Mouse (Mus musculus): ENCODE data around the gene Thra.

- TF ChIP-seq GATA1 (IDR thresholded peaks at IDR 0.05; ENCODE audit: borderline replicate concordance, low read length) (no peak), CTCF (IDR thresholded peaks at IDR 0.05; ENCODE audit: low read depth, low read length) (no peak)
Measured at GRCm38 (mm10) chr11:98766346-98766745, 25.9 kb downstream of the Thra start.

Measured in G1E (cell line).